19 mouse cellular contexts compared by ENCODE assay signal in the genomic region with DNA sequence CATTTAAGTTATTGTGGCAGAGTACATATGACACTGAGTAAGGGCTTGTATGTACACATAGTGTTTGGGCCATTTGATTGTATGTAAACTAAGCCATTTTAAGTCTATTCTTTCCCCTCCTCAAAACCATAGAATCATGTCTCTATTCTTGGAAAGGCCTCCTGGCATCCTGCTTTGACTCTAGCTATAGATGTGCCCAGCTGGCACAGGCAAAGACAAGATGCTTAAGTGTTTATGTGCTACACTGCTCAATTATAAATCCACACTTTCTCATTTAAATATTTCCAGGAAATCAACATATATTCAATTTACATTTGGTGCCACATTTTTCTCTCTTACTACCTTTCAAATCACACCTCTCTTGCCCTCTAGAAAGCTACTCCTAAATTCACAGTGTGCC.
"Had no signal": no experiment of that assay in that cellular context is flagged by ENCODE, and none has a peak within 500 bp of the region (broad histone marks: within the 10 kb centered on the region; RNA-seq: fewer than 3 reads in every experiment).

No protein-coding gene starts in this region.

- H3K9me3 ChIP-seq: midbrain, embryonic 10.5 days; midbrain, embryonic 12.5 days; neural tube, embryonic 13.5 days; neural tube, embryonic 15.5 days had no signal

- H3K9ac ChIP-seq: lung, embryonic 14.5 days; midbrain, embryonic 12.5 days; neural tube, embryonic 13.5 days; neural tube, embryonic 15.5 days had no signal

- H3K4me1 ChIP-seq: neural tube, embryonic 15.5 days had no signal

- H3K27me3 ChIP-seq: midbrain, embryonic 12.5 days; neural tube, embryonic 13.5 days; neural tube, embryonic 15.5 days had no signal

- H3K36me3 ChIP-seq: midbrain, embryonic 10.5 days; midbrain, embryonic 12.5 days; neural tube, embryonic 13.5 days; neural tube, embryonic 15.5 days had no signal

- H3K4me3 ChIP-seq: midbrain, embryonic 10.5 days; midbrain, embryonic 12.5 days; myocyte; neural tube, embryonic 13.5 days; neural tube, embryonic 15.5 days had no signal

- DNase-seq: lung, adult 18-20 months; lung, embryonic 14.5 days; lung, postnatal 10 days; lung, postnatal 4 days; midbrain, embryonic 14.5 days; retina, postnatal 1 day; right cerebral cortex, adult 18-20 months; right cerebral cortex, postnatal 25 days; right cerebral cortex, postnatal 4 days; spleen, adult 18-20 months; thymus, adult 18-20 months; thymus, postnatal 14 days; thymus, postnatal 36 days had no signal

- H3K4me2 ChIP-seq: lung, embryonic 14.5 days; midbrain, embryonic 12.5 days; neural tube, embryonic 13.5 days; neural tube, embryonic 15.5 days had no signal

- ATAC-seq: midbrain, embryonic 16.5 days had no signal

- H3K27ac ChIP-seq: midbrain, embryonic 10.5 days; midbrain, embryonic 12.5 days; neural tube, embryonic 13.5 days; neural tube, embryonic 15.5 days had no signal
